Mouse (Mus musculus) left cerebral cortex, adult 8-10 months (tissue): Measurements from ENCODE around the gene Tns4. TPM values are rescaled to one million over a fixed set of nuclear protein-coding genes. Genes with fewer than 3 reads are reported as not detected.

ENCODE experiments used
- DNase-seq, 2 experiments: peaks; one replicate each; pipeline ENCODE4 v3.0.0; 2022; ENCODE audit warnings: low spot score in 2 of 2
- total RNA-seq, 4 experiments: library from RNA; stranded (reverse); gene quantifications; 2 replicates each; pipeline ENCODE4 v1.2.4; 2022

Gene Tns4
- total RNA-seq, 4 experiments from 2014 or later = 0.22 to 0.72 (median 0.44) TPM

DNA sequence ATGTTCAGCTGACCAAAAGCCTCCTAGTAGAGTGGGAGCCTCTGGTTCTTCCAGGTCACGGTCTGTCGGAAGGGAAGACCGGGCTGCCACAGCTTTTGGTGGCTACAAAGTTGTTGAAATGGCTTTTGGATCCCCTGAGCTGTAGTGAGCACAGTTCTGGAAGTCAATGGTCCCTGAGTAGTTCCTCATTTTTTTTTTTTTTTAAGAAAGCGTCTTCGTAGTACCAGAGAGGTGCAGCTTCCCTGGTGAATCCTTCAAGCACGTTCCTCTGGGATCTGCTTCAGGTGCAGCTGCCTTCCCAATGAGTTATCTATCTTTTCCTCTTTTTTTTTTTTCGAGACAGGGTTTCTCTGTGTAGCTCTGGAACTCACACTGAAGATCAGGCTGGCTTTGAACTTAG lies 4.6 kb upstream of the Tns4 start:
- DNase-seq = no peak

DNA sequence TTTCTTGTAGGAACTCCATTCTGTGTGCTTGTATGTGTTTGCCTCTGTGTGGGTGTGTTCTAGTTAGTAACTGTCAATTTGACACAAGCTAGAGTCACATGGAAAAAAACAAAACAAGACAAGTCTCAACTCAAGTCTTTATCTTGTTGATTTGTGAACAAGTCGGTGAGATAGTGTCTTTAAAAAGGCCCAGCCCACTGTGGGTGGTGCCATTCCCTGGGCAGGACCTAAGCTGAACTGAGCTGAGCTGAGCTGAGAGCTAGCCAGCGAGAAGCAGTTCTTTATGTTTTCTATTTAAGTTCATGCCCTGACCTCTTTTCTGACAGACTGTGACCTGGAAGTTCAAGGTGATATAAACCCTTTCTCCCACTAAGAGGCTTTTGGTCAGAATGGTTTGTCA lies 2.6 kb upstream of the Tns4 start:
- DNase-seq = no peak

DNA sequence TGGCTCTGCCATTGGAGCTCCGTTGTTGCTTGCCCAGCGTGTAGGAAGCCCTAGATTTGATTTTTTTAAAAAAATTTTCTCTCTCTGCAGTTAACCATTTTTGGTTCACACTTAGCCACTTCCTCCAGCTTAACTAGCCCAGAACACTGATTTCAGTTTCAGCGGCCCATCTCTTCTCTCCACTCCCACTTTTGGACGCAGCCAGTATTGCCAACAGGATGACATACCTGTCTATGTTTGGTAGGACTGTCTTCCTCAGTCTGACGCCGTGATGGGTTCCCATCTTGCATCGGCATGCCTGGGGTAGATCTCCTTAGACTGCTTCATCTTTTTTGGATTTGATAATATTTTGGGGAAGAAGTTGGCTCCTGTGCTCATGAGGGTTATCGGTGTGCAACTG lies 1.3 kb upstream of the Tns4 start:
- DNase-seq = no peak

DNA sequence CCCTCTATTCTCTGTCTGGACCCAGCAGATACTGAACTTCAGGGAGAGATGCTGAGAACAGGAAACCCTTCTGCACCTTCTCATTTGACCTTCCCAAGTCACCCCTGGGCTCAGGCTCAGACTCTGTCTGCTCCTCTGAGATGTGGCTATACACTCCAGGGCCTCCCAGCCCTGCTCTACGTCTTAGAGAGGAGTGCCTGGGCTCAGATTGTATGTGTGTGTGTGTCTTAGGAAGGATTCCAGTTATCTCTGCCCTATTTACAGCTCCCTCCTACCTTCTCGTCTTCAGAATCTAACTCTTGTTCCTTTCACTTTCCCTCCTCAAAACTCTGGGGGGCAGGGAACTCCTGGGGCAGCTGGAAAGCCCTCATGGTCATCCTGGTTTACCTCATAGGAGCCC lies 620 bp downstream of the Tns4 start:
- no peak for DNase-seq

DNA sequence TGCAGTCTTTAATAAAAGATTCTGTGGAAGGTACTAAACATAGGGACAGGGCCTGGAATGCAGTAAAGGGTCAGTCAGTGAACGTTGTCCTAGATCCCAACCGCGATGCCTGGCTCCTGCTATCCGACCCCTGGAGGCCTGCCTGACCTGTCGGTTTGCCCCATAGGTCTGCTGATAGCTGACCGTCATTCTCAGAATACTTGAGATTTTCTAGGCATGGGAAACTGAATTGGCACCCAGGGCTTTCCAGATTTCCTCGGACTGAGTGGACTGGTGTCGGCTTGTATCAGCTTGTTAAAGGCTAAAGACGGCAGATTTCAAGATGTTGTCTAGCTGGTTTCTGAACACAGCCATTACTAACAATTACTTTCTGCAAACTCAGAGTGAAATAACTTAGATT lies 4.7 kb downstream of the Tns4 start:
- no peak for DNase-seq

DNA sequence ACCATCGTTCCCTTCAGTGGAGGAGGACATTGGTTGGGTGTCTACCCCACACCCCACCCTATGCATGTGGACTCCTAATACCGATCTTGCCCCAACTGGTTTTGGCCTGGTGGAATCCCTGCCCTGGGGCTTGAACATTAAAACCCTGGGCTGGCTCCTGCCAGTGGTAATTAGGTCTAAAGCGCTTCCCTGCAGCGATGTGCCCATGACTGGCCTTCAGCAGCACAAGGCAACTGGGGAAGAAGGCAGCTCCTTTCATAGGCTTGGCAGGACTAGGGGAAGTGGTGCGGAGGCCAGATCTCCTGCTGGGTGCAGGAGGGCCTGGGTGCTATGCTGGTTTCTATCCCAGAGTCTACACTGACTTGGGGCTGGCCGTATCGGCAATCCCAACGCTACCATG lies 5.6 kb downstream of the Tns4 start:
- no peak for DNase-seq

DNA sequence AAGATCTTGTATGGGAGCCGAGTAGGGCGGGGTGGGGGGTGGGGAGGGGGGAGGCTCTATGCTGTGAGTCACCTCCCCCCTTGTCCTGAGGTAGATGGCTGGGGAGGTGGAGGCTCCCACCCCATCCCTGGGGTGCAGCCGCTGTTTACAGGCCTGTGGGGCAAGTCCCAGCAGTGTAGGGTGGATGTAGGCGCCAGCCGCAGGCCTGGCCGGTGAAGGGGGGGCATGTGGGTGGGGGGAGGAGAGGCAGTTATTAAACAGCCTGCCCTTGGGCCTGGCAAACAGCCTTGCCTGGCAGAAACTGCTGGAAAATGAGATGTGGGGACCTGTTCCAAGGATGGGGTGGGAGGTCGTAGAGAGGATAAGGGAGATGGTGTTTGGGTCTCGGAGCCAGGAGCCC lies 7.0 kb downstream of the Tns4 start:
- no peak for DNase-seq

DNA sequence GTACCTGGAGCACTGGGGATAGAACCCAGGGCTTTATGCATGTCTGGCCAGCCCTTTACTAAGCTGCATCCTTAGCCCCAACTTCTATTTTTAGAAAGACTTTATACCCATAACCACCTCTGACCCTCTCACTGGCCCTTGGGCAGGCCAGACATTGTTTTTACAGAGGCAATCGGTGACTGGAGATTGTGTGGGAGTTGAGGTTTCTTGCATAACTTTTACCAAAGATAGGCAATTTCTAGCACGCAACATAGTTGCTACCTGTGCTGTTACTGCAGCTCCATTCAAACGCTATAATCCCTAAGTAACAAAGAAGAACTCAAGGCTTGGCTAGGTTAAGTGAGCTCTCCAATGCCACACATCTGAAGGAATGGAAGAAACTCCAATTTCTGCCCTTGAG lies 7.5 kb downstream of the Tns4 start:
- no peak for DNase-seq

DNA sequence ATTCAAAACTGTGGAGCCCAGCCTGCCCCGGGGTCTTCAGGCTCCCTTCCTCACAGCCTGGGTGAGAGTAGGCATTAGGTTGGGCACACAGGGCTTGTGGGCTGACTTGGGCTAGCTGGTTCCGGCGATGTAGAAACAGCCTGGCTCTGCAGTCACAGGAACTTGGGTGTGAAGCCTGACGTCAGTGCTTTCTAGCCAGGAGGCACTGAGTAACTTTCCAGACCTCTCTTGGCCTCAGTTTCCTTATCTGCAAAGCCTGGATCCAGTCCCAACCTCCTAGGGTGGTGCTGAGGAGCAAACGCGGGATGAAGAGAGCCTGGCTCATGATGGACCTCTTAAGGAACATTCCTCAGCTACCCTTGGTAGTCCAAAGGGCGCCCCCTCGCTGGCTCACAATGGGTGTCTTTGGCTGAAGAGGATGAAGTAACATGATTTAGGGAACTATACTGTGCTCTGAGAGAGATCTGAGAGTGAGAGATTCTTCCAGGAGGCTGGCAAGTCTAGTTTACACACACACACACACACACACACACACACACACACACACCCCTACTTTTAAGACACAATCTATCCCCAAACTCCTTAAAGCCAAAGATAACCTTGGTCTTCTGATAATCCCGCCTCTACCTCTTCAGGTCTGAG lies 8.1 kb downstream of the Tns4 start:
- no peak for DNase-seq

DNA sequence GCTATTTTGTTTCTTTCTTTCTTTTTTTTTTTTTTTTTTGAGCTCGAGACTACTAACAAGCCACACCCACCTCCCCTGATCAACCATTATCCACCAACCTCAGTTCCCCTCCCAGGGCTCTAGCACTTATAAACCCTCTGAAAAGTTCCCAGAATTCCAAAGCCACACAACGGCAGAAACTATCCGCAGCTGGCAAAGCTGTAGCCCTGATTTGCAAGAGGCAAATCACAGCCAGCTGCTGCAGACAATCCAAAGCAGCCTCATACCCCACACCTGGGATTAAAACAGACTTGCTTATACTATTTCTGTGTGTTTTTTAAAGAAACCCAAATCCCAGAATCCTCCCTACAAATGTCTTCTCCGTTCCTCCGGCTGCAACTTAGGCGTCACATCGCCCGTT lies 11.2 kb downstream of the Tns4 start:
- DNase-seq = no peak

DNA sequence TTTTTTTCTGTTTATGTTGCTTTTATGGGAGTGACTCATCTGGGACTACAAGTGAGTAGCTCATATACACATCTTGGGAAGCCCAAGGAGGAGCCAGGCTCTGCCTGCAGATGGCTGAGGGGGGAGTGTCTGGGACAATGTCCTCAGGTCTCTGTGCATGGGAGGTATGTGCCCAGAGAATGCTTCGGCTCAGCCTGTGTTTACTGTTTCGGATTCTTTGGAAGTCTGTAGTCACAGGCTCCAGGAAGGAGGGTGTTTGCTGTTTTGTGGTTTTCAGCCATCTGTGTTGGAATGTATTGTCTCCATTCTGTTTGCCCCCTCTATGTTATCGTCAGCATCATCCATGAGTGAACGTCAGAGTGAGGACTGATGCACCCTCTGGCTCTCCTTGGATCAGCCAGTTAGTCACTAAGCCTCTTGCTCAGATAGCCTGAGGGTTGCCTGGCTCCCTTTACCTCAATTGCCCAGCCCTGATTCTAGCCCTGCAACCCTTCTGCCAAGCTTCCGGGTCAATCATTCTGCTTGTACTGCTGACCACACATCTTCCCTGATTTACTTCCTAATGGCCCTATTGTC lies 12.3 kb downstream of the Tns4 start:
- peak in 1 of 2 experiments; percentile 23 for DNase-seq

DNA sequence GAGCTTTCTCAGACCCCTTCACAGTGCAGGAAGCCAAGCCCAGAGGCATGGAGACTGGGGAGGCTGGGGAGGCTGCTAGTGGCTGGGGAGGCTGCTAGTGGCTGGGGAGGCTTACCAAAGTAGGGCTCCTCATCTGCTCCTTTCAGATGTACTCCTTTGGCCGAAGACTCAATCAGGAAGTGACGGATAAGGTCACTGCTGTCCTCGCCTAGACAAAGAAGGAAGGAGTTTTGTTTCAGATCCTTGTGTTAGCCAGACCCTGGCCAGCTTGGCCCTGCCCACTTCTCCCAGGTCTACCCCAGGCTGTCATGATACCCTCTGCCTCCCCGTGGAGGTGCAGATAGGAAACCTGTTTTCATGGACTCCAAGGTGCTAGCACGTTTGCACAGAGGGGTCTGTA lies 15.3 kb downstream of the Tns4 start:
- no peak for DNase-seq

DNA sequence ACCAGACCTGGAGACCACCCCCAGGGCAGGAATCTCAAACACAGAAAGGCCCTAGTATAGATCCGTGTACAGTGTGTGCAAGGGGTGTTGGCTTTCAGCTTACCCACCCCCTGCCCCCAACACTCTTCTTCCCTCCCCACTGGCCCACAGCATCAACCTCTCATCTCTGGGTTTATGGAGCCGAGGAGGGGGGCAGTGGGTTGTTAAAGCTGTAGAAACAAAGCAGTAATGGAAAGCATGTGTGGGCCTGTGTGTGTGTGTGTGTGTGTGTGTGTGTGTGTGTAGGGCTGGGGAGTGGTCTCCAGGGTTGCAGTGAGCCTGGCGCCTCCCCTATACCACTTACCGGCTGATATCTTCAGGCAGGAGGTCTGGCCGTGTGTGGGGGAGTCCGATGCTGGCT lies 17.2 kb downstream of the Tns4 start:
- no peak for DNase-seq

DNA sequence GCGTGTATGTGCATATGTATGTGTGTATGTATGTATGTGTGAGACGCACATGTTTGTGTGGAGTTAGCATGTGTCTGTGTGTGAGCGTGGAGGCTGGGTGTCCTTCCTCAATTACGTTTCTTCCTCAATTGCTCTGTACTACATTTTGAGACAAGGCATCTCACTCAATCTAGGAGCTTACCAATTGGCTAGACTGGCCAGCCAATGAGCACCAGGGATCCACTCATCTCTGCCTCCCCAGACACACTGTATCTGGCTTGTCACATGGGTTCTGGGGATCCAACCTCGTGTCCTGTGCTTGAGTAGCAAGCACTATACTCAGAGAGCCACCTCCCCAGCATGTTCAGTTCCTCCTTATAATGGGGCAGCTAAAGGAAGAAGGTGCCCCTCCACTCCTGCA lies 20.7 kb downstream of the Tns4 start:
- no peak for DNase-seq

DNA sequence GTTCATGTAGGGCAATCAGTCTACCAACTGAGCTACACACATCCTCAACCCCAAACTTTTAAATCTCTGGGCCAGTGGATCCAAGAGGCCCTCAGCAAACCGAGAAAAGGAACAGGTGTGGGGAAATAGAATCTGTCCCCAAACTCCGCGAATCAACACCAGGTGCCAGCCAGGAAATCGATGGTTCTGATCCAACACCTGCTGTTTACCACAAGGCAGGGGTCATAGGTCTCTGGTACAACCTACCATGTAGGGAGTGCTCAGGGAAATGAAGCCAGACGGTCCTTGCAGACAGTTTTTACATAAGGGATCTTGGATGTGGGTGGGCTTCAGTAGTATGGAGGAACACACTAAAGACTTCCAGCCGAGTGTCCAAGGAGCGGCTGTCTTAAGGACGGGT lies 21.5 kb downstream of the Tns4 start:
- DNase-seq = no peak

DNA sequence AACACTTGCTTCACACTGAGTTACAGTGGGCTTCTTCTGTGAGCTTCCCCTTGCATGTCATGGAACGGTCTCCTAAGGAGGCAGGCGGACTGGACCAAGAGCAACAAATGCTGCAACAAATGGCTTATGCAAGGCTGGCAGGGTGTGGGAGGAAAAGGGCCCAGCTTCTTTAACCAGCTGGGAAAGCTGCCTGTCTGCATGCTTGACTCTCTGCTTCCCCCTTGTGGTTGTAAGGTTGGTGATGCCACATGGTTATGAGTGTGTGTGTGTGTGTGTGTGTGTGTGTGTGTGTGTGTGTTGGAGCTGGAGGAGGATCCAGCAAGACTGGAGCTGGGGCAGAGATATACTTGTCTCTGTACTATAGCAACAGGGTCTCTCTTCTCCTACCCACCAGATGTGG lies 23.1 kb downstream of the Tns4 start:
- DNase-seq = peak; percentile 54 to 79

DNA sequence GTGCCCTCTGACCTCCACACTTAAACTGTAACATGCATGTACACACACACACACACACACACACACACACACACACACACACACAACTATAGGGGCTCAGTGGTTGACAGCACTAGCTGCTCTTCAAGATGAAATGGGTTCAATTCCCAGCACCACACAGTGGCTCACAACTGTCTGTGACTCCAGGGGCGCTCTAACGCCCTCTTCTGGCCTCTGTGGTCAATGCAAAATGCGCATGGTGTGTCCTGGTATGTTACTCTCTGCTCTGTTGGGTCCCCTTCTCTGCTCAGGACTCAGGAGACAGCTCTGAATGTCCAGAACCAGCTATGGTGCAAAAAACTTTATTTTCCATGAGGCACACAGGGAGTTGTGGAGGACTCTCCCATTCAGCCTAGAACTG lies 23.8 kb downstream of the Tns4 start:
- no peak for DNase-seq

DNA sequence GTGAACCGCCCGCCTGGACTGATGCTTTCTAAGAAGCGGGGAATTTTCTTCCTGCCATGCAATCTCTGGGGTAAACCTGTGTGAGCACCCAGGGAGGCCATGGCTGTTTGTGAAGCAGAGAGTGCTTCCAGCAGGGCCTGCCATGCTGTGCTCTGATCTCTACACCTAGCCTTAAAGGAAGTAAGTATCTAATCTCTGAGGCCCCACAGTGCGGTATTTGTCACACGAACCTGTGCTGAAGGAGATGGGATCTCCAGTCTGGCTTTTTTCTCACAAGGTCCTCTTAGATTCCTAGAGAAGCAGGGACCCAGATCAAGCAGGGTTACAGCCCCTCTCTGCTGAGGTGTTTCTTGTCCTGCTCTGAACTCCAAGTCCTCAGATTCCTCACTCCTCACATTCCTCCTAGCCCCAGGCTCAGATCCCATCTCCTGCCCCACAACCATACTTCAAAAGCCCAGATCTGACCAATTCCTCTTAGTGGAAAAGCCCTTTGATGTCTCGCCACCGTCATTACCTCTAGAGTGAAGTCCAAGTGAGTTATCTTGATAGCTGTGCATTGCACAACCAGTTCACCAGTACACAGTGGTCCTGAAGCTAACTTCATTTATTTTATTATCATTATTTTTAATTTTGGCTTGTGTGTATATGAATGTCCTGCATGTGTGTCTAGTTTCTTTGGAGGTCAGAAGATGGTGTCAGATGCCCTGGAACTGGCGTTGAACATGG lies 25.5 kb downstream of the Tns4 start:
- no peak for DNase-seq

DNA sequence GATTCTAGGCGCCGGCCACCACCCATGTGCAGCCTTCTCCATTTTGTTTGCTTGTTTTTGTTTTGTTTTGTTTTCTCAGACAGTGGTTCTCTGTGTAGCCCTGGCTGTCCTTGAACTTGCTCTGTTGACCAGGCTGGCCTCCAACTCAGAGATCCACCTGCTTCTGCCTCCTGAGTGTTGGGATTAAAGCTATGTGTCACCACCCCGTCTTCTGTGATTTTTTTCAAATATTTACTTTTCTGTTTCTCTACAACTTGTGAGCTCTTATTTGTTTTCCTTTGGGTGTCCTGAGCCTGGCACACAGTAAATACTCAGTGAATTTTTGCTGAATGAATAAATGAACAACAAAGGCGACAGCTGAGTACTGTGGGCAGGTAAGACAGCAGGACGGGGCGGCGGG lies 26.4 kb downstream of the Tns4 start:
- DNase-seq = no peak

DNA sequence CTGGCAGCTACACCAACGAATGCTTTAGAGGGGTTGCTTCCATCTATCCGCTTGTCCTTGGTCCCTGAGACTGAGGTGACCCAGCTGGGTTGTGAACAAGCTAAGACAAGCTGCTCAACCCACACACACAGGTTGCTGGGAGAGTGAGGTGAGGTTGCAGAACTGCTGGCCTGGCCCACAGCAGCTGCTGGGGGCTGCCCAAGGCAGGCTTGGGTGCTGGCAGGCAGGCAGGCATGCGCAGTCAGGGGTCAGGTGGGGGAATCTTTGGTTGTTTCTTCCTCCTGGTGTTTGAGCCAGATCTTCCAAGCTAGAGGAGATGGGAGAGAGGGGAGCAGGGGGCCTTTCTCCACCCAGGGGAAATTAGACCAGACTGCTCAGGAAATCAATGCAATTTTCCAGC lies 28.7 kb downstream of the Tns4 start:
- no peak for DNase-seq

DNA sequence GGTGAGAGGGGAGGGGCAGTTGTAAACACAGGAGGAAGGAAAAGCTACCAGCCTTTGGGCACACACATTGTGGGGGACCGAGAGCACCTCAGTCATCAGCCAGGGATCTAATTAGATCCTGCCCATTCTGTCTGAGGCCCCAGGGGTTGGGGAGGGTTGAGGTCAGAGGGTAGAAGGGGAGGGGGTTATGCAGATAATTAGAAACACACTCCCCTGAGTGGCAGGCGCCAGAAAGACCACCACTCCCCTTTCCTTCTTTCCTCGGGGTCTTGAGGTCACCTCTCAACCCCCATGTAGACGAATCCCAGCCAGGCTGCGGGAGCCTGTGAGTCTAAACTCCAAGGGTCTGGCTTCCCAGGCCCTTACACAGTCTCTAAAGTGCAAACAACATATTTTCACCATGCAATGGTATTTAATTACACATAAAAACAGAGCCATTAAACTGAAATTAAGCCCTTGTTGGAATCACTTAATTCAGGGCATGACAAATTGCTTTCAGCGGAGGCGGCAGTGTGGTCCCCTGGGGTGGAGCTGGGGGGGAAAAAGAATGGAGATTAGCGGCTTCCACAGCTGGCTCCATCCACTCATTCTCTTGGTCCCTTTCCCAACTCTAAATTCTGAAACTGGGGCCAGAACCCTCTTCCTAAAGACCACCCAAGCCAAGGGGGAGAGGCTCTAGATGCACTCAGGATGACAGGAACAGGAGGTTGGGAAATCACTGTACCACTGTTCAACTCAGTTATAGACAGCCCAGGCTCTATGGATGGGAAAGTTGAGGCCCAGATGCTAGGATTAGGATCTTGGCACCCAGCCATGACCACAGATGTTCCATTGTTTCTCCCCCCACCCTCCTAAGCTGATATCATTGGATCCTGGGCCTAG lies 33.3 kb downstream of the Tns4 start:
- DNase-seq = no peak

DNA sequence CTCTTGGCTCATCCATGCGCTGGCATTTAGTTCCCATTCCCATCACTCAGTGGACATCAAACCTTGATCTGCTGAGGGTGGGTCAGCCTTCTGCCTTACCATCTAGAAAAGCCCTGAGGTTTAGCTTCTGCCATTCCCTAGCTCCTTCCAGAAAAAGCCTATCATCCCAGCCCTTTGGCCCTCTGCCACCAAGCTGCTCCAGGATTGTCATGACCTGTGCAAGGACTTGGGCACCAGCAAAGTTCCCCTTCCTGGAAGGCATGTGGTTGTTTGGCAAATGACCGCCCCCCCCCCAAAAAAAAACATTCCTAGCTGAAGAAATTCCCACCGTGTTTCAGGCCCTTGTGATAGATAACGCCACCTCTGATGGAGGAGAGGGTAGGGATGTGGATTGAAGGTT lies 34.0 kb downstream of the Tns4 start:
- DNase-seq = no peak
